Mouse (Mus musculus): ENCODE data around the gene Ndc80. TPM values are rescaled to one million over a fixed set of nuclear protein-coding genes. Genes with fewer than 3 reads are reported as not detected.

The Ndc80 gene
- 10.3 TPM for polyA plus RNA-seq (2017; shearing (Covaris generic))

GRCm38 (mm10) chr17:71526711-71527564 is at the start of gene Ndc80:
TSS of gene Ndc80 (minus strand) at chr17:71526857.

DNA sequence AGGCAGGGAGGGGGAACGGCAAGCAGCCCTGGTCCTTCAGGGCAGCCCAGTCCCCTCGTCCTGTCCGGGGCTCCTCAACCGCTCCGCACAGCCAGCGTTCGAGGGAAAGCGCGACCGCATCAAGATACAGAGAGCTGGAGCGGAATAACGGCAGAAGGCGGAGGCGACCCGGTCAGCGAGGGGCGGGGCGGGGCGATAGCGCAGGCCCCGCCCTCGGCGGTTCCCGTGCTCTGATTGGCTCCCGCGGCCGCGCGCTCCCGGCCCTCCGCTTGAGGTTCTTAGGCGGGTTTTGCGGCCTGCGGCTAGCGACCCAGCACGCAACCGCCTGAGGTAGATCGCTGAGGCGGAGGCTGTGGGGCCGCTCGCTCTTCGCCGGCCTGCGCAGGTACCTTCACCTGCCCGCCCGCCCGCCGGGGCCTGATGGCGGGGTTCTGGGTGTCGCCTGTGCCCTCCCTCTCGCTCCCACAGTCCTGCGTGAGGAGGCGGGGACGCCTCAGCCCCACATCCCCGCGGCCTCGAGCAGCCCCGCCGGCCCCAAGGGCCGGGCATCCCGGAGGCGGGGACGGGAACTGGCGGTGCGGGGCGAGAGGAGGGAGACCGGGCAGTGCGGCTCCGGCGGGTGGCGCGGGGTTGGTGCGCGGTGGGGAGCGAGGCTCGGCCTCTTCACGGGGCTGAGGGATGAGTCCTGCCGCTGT is 25.2 kb upstream of the Ndc80 start, which contains the start of gene Spdya:
Gene Spdya (plus strand): TSS at position 305 of the 695 bp plus-strand sequence.

GRCm38 (mm10) chr17:71474762-71475704 is 51.6 kb downstream of the Ndc80 start, which contains the start of gene Smchd1:
TSS of gene Smchd1 (minus strand) at chr17:71475343.

DNA sequence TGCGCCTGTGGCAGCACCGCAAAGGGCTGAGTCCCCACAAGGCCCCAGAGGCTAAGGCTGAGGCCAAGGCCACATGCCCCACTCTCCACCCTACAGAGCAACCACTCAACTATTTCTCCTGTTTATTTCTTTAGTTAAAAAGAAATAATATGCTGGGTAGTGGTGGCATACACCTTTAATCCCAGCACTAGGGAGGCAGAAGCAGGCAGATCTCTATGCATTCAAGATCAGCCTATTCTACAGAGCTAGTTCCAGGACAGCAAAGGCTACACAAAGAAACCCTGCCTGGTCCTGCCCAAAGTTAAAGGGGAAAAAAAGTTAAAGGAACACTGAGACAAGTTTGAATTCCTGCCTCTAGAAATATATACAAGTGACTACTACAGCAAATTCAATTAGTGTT is 66.8 kb downstream of the Ndc80 start, which contains the start of gene Gm4707:
Gene Gm4707 (minus strand): TSS at position 101 of the 400 bp plus-strand sequence.

Other genes starting within 250 kb of the Ndc80 start
- not detected for gene Emilin2, start 214.9 kb downstream of the Ndc80 start, polyA plus RNA-seq (2017; shearing (Covaris generic))
- gene Gm4707, start 66.9 kb downstream of the Ndc80 start, polyA plus RNA-seq (2017; shearing (Covaris generic)) = 10.1 TPM
- gene Smchd1, start 51.5 kb downstream of the Ndc80 start, polyA plus RNA-seq (2017; shearing (Covaris generic)) = 173 TPM
- 0.61 TPM for gene Spdya, start 25.2 kb upstream of the Ndc80 start, polyA plus RNA-seq (2017; shearing (Covaris generic))
- gene Wdr43, start 89.0 kb upstream of the Ndc80 start, polyA plus RNA-seq (2017; shearing (Covaris generic)) = 170 TPM
- gene Togaram2, start 146.4 kb upstream of the Ndc80 start, polyA plus RNA-seq (2017; shearing (Covaris generic)) = 0.59 TPM
- gene Pcare, start 226.0 kb upstream of the Ndc80 start, polyA plus RNA-seq (2017; shearing (Covaris generic)) = not detected
- 0.16 TPM for gene Clip4, start 241.6 kb upstream of the Ndc80 start, polyA plus RNA-seq (2017; shearing (Covaris generic))

Data from effector memory CD4-positive, alpha-beta T cell, adult 7 months (primary cell).